In genomic region chr8:126986495-126986894, GRCm38 (mm10) we compare ENCODE assay signal across 9 mouse cellular contexts. TPM values are rescaled to one million over a fixed set of nuclear protein-coding genes. Genes with fewer than 3 reads are reported as not detected.
DNase-seq lines count a peak whose midpoint lies in the region; ATAC-seq and TF ChIP-seq lines count a peak whose summit lies in the region.
"Had no signal": no experiment of that assay in that cellular context is flagged by ENCODE, and none has a peak within 500 bp of the region (broad histone marks: within the 10 kb centered on the region; RNA-seq: fewer than 3 reads in every experiment).

No protein-coding gene starts in this region.

- peak overlapping the region; percentile 29 for H3K4me2 ChIP-seq in heart, embryonic 16.5 days (ENCODE audit: low read depth, low read length)
- no peak overlapping the region for H3K4me2 ChIP-seq in liver, embryonic 14.5 days (ENCODE audit: low read depth)
- H3K4me2 ChIP-seq in neural tube, embryonic 14.5 days (ENCODE audit: low read depth, low read length) = no peak overlapping the region
- H3K4me2 ChIP-seq: embryonic facial prominence, embryonic 15.5 days had no signal

- TF ChIP-seq POLR2A in bone marrow macrophage, adult 2 months (IDR thresholded peaks at IDR 0.05; ENCODE audit: borderline replicate concordance, low read depth, low read length) = no peak
- TF ChIP-seq POLR2A in testis, adult 2 months (IDR thresholded peaks at IDR 0.05; ENCODE audit: control insufficient read depth, low read depth, low read length) = no peak

- TF ChIP-seq CTCF in bone marrow macrophage, adult 2 months (IDR thresholded peaks at IDR 0.05; ENCODE audit: low read depth, low read length) = peak; percentile 94
- peak; percentile 95 for TF ChIP-seq CTCF in liver, embryonic 14.5 days (IDR thresholded peaks at IDR 0.05; ENCODE audit: low read depth)
- peak; percentile 91; the same call in 1 of the 2 replicates for TF ChIP-seq CTCF in testis, adult 2 months (IDR thresholded peaks at IDR 0.05; ENCODE audit: control insufficient read depth, insufficient read depth, insufficient replicate concordance, low read depth, low read length)

- DNase-seq in CD4-positive, CD25-positive, alpha-beta regulatory T cell, adult 2 months (ENCODE audit: low read depth, low spot score) = peak; percentile 88
- DNase-seq in fibroblast of lung, adult 2 months (ENCODE audit: low read depth) = peak; percentile 42
- peak; percentile 88 to 92 for DNase-seq in kidney, postnatal 36 days
- DNase-seq in liver, embryonic 14.5 days (ENCODE audit: low read depth in 3 of 3, low spot score in 3 of 3) = peak; percentile 40 to 57 (median 50)

- H3K27me3 ChIP-seq in heart, embryonic 16.5 days (ENCODE audit: control insufficient read depth, insufficient read depth, low read length) = no peaks in the 10 kb centered on the region
- no peaks in the 10 kb centered on the region for H3K27me3 ChIP-seq in liver, embryonic 14.5 days (ENCODE audit: control insufficient read depth, insufficient read depth, low read length)
- no peaks in the 10 kb centered on the region for H3K27me3 ChIP-seq in neural tube, embryonic 14.5 days (ENCODE audit: control insufficient read depth, insufficient read depth, low read length)
- no peaks in the 10 kb centered on the region for H3K27me3 ChIP-seq in testis, adult 2 months (ENCODE audit: control insufficient read depth, insufficient read depth, low read length)
- H3K27me3 ChIP-seq: embryonic facial prominence, embryonic 15.5 days had no signal

- no peaks in the 10 kb centered on the region for H3K36me3 ChIP-seq in heart, embryonic 16.5 days (ENCODE audit: control insufficient read depth, insufficient read depth)
- H3K36me3 ChIP-seq in liver, embryonic 14.5 days (replicated peaks; ENCODE audit: control insufficient read depth, insufficient read depth, low read depth) = no peaks in the 10 kb centered on the region
- H3K36me3 ChIP-seq in neural tube, embryonic 14.5 days (ENCODE audit: control insufficient read depth, insufficient read depth, low read length) = no peaks in the 10 kb centered on the region
- no peaks in the 10 kb centered on the region for H3K36me3 ChIP-seq in testis, adult 2 months (ENCODE audit: control insufficient read depth, insufficient read depth, low read length)
- H3K36me3 ChIP-seq: embryonic facial prominence, embryonic 15.5 days had no signal

- peak; percentile 64; the same call in 1 of the 2 replicates for ATAC-seq in heart, embryonic 16.5 days (replicated peaks; ENCODE audit: extremely low read depth, insufficient read depth, low FRiP score)
- ATAC-seq in liver, embryonic 14.5 days (ENCODE audit: insufficient read depth) = peak; percentile 60
- ATAC-seq in neural tube, embryonic 14.5 days (ENCODE audit: low read depth) = peak; percentile 61; the same call in 1 of the 2 replicates

- H3K4me3 ChIP-seq in bone marrow macrophage, adult 2 months (ENCODE audit: insufficient read depth, low read length) = no peak overlapping the region
- H3K4me3 ChIP-seq in heart, embryonic 16.5 days (ENCODE audit: low read length) = no peak overlapping the region
- no peak overlapping the region for H3K4me3 ChIP-seq in liver, embryonic 14.5 days (ENCODE audit: insufficient read depth in 1 of 2, low read depth in 2 of 2, low read length in 2 of 2)
- no peak overlapping the region for H3K4me3 ChIP-seq in neural tube, embryonic 14.5 days (ENCODE audit: low read depth, low read length)
- no peak overlapping the region for H3K4me3 ChIP-seq in testis, adult 2 months (ENCODE audit: control insufficient read depth, low read depth, low read length)
- H3K4me3 ChIP-seq: embryonic facial prominence, embryonic 15.5 days had no signal

- H3K27ac ChIP-seq in bone marrow macrophage, adult 2 months (ENCODE audit: insufficient read depth, low read depth, low read length) = no peak overlapping the region
- no peak overlapping the region for H3K27ac ChIP-seq in heart, embryonic 16.5 days (ENCODE audit: low read length)
- no peak overlapping the region for H3K27ac ChIP-seq in liver, embryonic 14.5 days
- no peak overlapping the region for H3K27ac ChIP-seq in neural tube, embryonic 14.5 days (ENCODE audit: low read depth, low read length)
- no peak overlapping the region for H3K27ac ChIP-seq in testis, adult 2 months (ENCODE audit: control insufficient read depth, insufficient read depth, low read depth, low read length)
- H3K27ac ChIP-seq: embryonic facial prominence, embryonic 15.5 days had no signal

- no peak for TF ChIP-seq EP300 in liver, embryonic 14.5 days (IDR thresholded peaks at IDR 0.05; ENCODE audit: low read depth)

- no peak overlapping the region for H3K9ac ChIP-seq in heart, embryonic 16.5 days (ENCODE audit: low read length)
- H3K9ac ChIP-seq in liver, embryonic 14.5 days (replicated peaks) = no peak overlapping the region
- no peak overlapping the region for H3K9ac ChIP-seq in neural tube, embryonic 14.5 days (replicated peaks; ENCODE audit: low read depth, low read length)
- H3K9ac ChIP-seq: embryonic facial prominence, embryonic 15.5 days had no signal

- peaks cover 4% of the 10 kb centered on the region; the same call in 1 of the 2 replicates for H3K9me3 ChIP-seq in heart, embryonic 16.5 days (replicated peaks; ENCODE audit: control insufficient read depth, low read length)
- no peaks in the 10 kb centered on the region for H3K9me3 ChIP-seq in liver, embryonic 14.5 days (ENCODE audit: control insufficient read depth, low read length)
- H3K9me3 ChIP-seq in neural tube, embryonic 14.5 days (ENCODE audit: control insufficient read depth, low read length) = no peaks in the 10 kb centered on the region
- H3K9me3 ChIP-seq: embryonic facial prominence, embryonic 15.5 days had no signal

- H3K4me1 ChIP-seq in bone marrow macrophage, adult 2 months (ENCODE audit: control insufficient read depth, insufficient read depth, low read length) = no peaks in the 10 kb centered on the region
- peaks cover 2% of the 10 kb centered on the region; the same call in 1 of the 2 replicates for H3K4me1 ChIP-seq in heart, embryonic 16.5 days (ENCODE audit: control insufficient read depth, insufficient read depth, low read length)
- no peaks in the 10 kb centered on the region for H3K4me1 ChIP-seq in liver, embryonic 14.5 days (replicated peaks; ENCODE audit: control insufficient read depth in 2 of 2, insufficient read depth in 2 of 2, low read length in 1 of 2)
- H3K4me1 ChIP-seq in neural tube, embryonic 14.5 days (ENCODE audit: control insufficient read depth, insufficient read depth, low read length) = no peaks in the 10 kb centered on the region
- H3K4me1 ChIP-seq in testis, adult 2 months (ENCODE audit: control insufficient read depth, insufficient read depth, low read length) = peaks cover 4% of the 10 kb centered on the region
- H3K4me1 ChIP-seq: embryonic facial prominence, embryonic 15.5 days had no signal

- WGBS in heart, embryonic 16.5 days = under 1% methylated on average over 12 of the region's 12 CpGs
- under 1% methylated on average over 12 of the region's 12 CpGs for WGBS in liver, embryonic 14.5 days (ENCODE audit: insufficient replicate concordance)
- WGBS in neural tube, embryonic 14.5 days = 4% methylated on average over 12 of the region's 12 CpGs

RNA-seq across cellular contexts. Expression of gene Rbm34, which starts 15.6 kb away (rescaled TPM):
- polyA plus RNA-seq in bone marrow macrophage, adult 2 months (2012; ENCODE audit: insufficient read depth, insufficient read length, missing spikeins) = 19.7 and 20.9 TPM in 2 replicates
- 9.4 and 11.5 TPM in 2 replicates for polyA plus RNA-seq in heart, embryonic 16.5 days (2015; fragmentation: Nextera tagmentation; extraction: Ambion mirVana)
- polyA plus RNA-seq in liver, embryonic 14.5 days (2012; rRNA removed) = 2.1 and 5.2 TPM in 2 replicates
- 9.6 and 11.2 TPM in 2 replicates for polyA plus RNA-seq in liver, embryonic 14.5 days (2014; fragmentation: Nextera tagmentation; extraction: Ambion mirVana)
- polyA plus RNA-seq in neural tube, embryonic 14.5 days (2014; fragmentation: Nextera tagmentation; extraction: Ambion mirVana) = 25.4 and 26.4 TPM in 2 replicates
- polyA plus RNA-seq in testis, adult 2 months (2012; rRNA removed) = 2.4 and 2.6 TPM in 2 replicates

RNA-seq across cellular contexts. Expression of gene Tomm20, which starts 40.9 kb away (rescaled TPM):
- polyA plus RNA-seq in bone marrow macrophage, adult 2 months (2012; ENCODE audit: insufficient read depth, insufficient read length, missing spikeins) = 79.4 and 89.9 TPM in 2 replicates
- 196 and 200 TPM in 2 replicates for polyA plus RNA-seq in heart, embryonic 16.5 days (2015; fragmentation: Nextera tagmentation; extraction: Ambion mirVana)
- 18.2 and 44.0 TPM in 2 replicates for polyA plus RNA-seq in liver, embryonic 14.5 days (2012; rRNA removed)
- 137 and 143 TPM in 2 replicates for polyA plus RNA-seq in liver, embryonic 14.5 days (2014; fragmentation: Nextera tagmentation; extraction: Ambion mirVana)
- polyA plus RNA-seq in neural tube, embryonic 14.5 days (2014; fragmentation: Nextera tagmentation; extraction: Ambion mirVana) = 219 and 222 TPM in 2 replicates
- polyA plus RNA-seq in testis, adult 2 months (2012; rRNA removed) = 131 and 231 TPM in 2 replicates
